ENCODE assay signal across 15 mouse cellular contexts in the genomic region with DNA sequence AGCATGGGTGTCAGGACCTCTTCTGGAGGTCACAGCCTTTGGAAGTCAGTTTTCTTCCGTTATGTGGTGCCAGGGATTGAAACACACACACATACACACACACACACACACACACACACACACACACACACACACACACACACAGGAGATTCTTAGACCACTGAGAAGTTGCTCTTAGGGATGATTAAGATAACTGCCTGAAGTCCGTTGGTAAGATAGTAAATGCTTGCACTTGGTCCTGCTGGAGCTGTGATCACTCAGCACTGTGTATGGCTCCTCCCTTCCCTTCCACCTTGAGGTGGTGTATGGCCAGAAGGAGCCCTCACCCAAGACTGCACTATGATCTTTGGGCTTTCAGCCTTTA.
"Had no signal": no experiment of that assay in that cellular context is flagged by ENCODE, and none has a peak within 500 bp of the region (broad histone marks: within the 10 kb centered on the region; RNA-seq: fewer than 3 reads in every experiment).

No protein-coding gene starts in this region.

- H3K4me3 ChIP-seq: neural tube, embryonic 13.5 days; neural tube, embryonic 15.5 days; stomach, embryonic 15.5 days had no signal

- DNase-seq: retina, postnatal 1 day; right cerebral cortex, adult 18-20 months; right cerebral cortex, postnatal 25 days; right cerebral cortex, postnatal 4 days; spleen, adult 18-20 months; thymus, adult 18-20 months; thymus, adult 2 months; thymus, postnatal 14 days; thymus, postnatal 25 days; thymus, postnatal 36 days; thymus, postnatal 4 days had no signal

- H3K9me3 ChIP-seq: neural tube, embryonic 15.5 days; stomach, embryonic 15.5 days had no signal

- H3K27ac ChIP-seq: neural tube, embryonic 13.5 days; neural tube, embryonic 15.5 days; stomach, embryonic 15.5 days; stomach, postnatal 0 days had no signal

- H3K4me2 ChIP-seq: neural tube, embryonic 13.5 days; neural tube, embryonic 15.5 days; stomach, embryonic 15.5 days had no signal

- H3K4me1 ChIP-seq: neural tube, embryonic 13.5 days; stomach, embryonic 15.5 days had no signal

- H3K9ac ChIP-seq: neural tube, embryonic 13.5 days; neural tube, embryonic 15.5 days; stomach, embryonic 15.5 days had no signal

- H3K27me3 ChIP-seq: neural tube, embryonic 13.5 days; neural tube, embryonic 15.5 days; stomach, embryonic 15.5 days had no signal

- H3K36me3 ChIP-seq: neural tube, embryonic 13.5 days; neural tube, embryonic 15.5 days; stomach, embryonic 15.5 days had no signal
